ENCODE assay signal across 9 mouse cellular contexts in the genomic region with DNA sequence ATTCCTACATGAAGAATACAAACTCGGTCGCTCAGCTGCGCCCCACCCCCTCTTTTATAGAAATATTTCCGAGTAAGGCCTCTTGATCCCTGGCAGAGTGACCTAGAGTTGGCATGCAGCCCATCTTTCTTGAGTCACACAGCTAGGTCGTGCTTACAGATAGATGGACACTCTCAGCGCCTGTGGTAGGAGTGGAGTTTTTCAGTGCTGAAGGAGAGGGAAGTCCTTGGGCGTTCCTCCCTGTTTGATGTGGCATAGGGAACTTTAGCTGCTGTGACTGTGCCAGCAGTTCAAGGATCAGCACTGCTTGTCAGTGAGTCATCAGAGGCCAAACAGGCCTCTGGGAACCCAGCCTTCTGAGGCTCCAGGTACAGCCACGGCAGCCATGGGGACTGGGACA. TPM values are rescaled to one million over a fixed set of nuclear protein-coding genes. Genes with fewer than 3 reads are reported as not detected.
DNase-seq lines count a peak whose midpoint lies in the region; ATAC-seq and TF ChIP-seq lines count a peak whose summit lies in the region.
"Had no signal": no experiment of that assay in that cellular context is flagged by ENCODE, and none has a peak within 500 bp of the region (broad histone marks: within the 10 kb centered on the region; RNA-seq: fewer than 3 reads in every experiment).

No protein-coding gene starts in this region.

- H3K27ac ChIP-seq in kidney, embryonic 14.5 days (ENCODE audit: low read depth, low read length), result no peak overlapping the region
- H3K27ac ChIP-seq in small intestine, adult 2 months (ENCODE audit: insufficient read depth, low read depth, low read length), result peak overlapping the region; percentile 83
- H3K27ac ChIP-seq: midbrain, embryonic 12.5 days had no signal

- no peak for TF ChIP-seq CTCF in small intestine, adult 2 months (IDR thresholded peaks at IDR 0.05; ENCODE audit: extremely low read depth, insufficient read length, insufficient replicate concordance, low read depth, low read length)

- no peak for ATAC-seq in kidney, embryonic 14.5 days (ENCODE audit: low FRiP score, low TSS enrichment)
- ATAC-seq in inflammation-experienced regulatory T-cells, adult 6 months, result no peak

- H3K4me1 ChIP-seq in kidney, embryonic 14.5 days (ENCODE audit: control insufficient read depth, insufficient read depth, low read length), result 0 out of 2 replicates have a peak, but pooled peaks cover 5% of the 10 kb centered on the region
- peaks cover 14% of the 10 kb centered on the region; the same call in 1 of the 2 replicates for H3K4me1 ChIP-seq in small intestine, adult 2 months (ENCODE audit: control insufficient read depth, insufficient read depth, insufficient read length, low read length)
- H3K4me1 ChIP-seq: midbrain, embryonic 12.5 days had no signal

- H3K4me3 ChIP-seq in kidney, embryonic 14.5 days (ENCODE audit: low read length), result no peak overlapping the region
- no peak overlapping the region for H3K4me3 ChIP-seq in small intestine, adult 2 months (ENCODE audit: low read depth, low read length)
- H3K4me3 ChIP-seq: midbrain, embryonic 12.5 days had no signal

- H3K9ac ChIP-seq in kidney, embryonic 14.5 days (ENCODE audit: low read depth, low read length), result no peak overlapping the region
- H3K9ac ChIP-seq: midbrain, embryonic 12.5 days had no signal

- 70% methylated on average over 8 of the region's 8 CpGs for WGBS in kidney, embryonic 14.5 days
- 12% methylated on average over 8 of the region's 8 CpGs for WGBS in small intestine, adult 2 months

- no peaks in the 10 kb centered on the region for H3K36me3 ChIP-seq in kidney, embryonic 14.5 days (ENCODE audit: control insufficient read depth, insufficient read depth, low read length)
- H3K36me3 ChIP-seq in small intestine, adult 2 months (ENCODE audit: control insufficient read depth, insufficient read depth, low read length), result no peaks in the 10 kb centered on the region
- H3K36me3 ChIP-seq: midbrain, embryonic 12.5 days had no signal

- no peaks in the 10 kb centered on the region for H3K9me3 ChIP-seq in kidney, embryonic 14.5 days (ENCODE audit: control insufficient read depth, low read length)
- H3K9me3 ChIP-seq: midbrain, embryonic 12.5 days had no signal

- DNase-seq in kidney, adult 18-20 months, result peak; percentile 19
- peak; percentile 86 for DNase-seq in adrenal gland, postnatal 10 days
- DNase-seq in kidney, adult 9 months, result peak; percentile 18
- no peak for DNase-seq in natural killer cell, adult 2 months (ENCODE audit: low spot score in 2 of 2)
- no peak for DNase-seq in layer of hippocampus, postnatal 36 days

- no peak for TF ChIP-seq POLR2A in small intestine, adult 2 months (IDR thresholded peaks at IDR 0.05; ENCODE audit: low read depth, low read length)

- H3K4me2 ChIP-seq in kidney, embryonic 14.5 days (replicated peaks; ENCODE audit: low read depth, low read length), result no peak overlapping the region
- H3K4me2 ChIP-seq: midbrain, embryonic 12.5 days had no signal

- H3K27me3 ChIP-seq in kidney, embryonic 14.5 days (ENCODE audit: control insufficient read depth, insufficient read depth, low read length), result no peaks in the 10 kb centered on the region
- H3K27me3 ChIP-seq in small intestine, adult 2 months (ENCODE audit: control insufficient read depth, insufficient read depth, low read length), result no peaks in the 10 kb centered on the region

RNA-seq across cellular contexts. Expression of gene Acoxl, which starts 51.9 kb away (rescaled TPM):
- polyA plus RNA-seq in kidney, embryonic 14.5 days (2014; fragmentation: Nextera tagmentation; extraction: Ambion mirVana), result 1.4 and 1.6 TPM in 2 replicates
- under 1 TPM; 0.18 to 0.45 TPM for total RNA-seq in adrenal gland, postnatal 10 days (2021)
- 0.11 and 0.23 TPM in 2 replicates for polyA plus RNA-seq in small intestine, adult 2 months (2012; rRNA removed)
- under 1 TPM in 1 of 3 experiments, not detected in 2; 0.72 TPM for polyA plus RNA-seq in inflammation-experienced regulatory T-cells, adult 6 months (2017; shearing (Covaris generic))
- not detected for total RNA-seq in layer of hippocampus, postnatal 36 days (2021)
- polyA plus RNA-seq: midbrain, embryonic 12.5 days had no signal

RNA-seq across cellular contexts. Expression of gene Bub1, which starts 58.9 kb away (rescaled TPM):
- 35.9 and 38.8 TPM in 2 replicates for polyA plus RNA-seq in kidney, embryonic 14.5 days (2014; fragmentation: Nextera tagmentation; extraction: Ambion mirVana)
- 1 to 10 TPM; 7.9 to 8.4 TPM for total RNA-seq in adrenal gland, postnatal 10 days (2021)
- polyA plus RNA-seq in small intestine, adult 2 months (2012; rRNA removed), result 0.18 and 0.38 TPM in 2 replicates
- 10 to 100 TPM in 1 of 3 experiments, 1 to 10 TPM in 2; 1.6 to 16.2 (median 2.3) TPM for polyA plus RNA-seq in inflammation-experienced regulatory T-cells, adult 6 months (2017; shearing (Covaris generic))
- total RNA-seq in layer of hippocampus, postnatal 36 days (2021), result under 1 TPM; 0.37 to 0.38 TPM

Comparison
In these comparisons a context has a peak if more than half of its experiments do, and no peak if none do; other contexts are left out.
1. DNase-seq: peak in kidney, adult 18-20 months (single experiment), adrenal gland, postnatal 10 days (single experiment) and kidney, adult 9 months (single experiment); none in natural killer cell, adult 2 months (0 of 2) and layer of hippocampus, postnatal 36 days (0 of 2).